Comparison of ENCODE assay signal across 8 mouse cellular contexts in genomic region chr15:11398676-11399350, GRCm38 (mm10). TPM values are rescaled to one million over a fixed set of nuclear protein-coding genes. Genes with fewer than 3 reads are reported as not detected.
DNase-seq lines count a peak whose midpoint lies in the region; ATAC-seq and TF ChIP-seq lines count a peak whose summit lies in the region.

No protein-coding gene starts in this region.

- H3K4me3 ChIP-seq in heart, embryonic 10.5 days, result peak overlapping the region; percentile 87
- peak overlapping the region; percentile 95 to 99 for H3K4me3 ChIP-seq in ES-E14 (ENCODE audit: insufficient read depth in 1 of 2, low read depth in 1 of 2, low read length in 2 of 2, poor library complexity in 1 of 2, severe bottlenecking in 1 of 2)
- peak overlapping the region; percentile 75 for H3K4me3 ChIP-seq in forebrain, embryonic 14.5 days (ENCODE audit: low read depth, low read length)
- H3K4me3 ChIP-seq in limb, embryonic 14.5 days (replicated peaks; ENCODE audit: low read length), result peak overlapping the region; percentile 85
- H3K4me3 ChIP-seq in stomach, embryonic 15.5 days (replicated peaks), result peak overlapping the region; percentile 80

- 9% methylated on average over 10 of the region's 10 CpGs for WGBS in heart, embryonic 10.5 days
- 9% methylated on average over 10 of the region's 10 CpGs for WGBS in forebrain, embryonic 14.5 days
- WGBS in limb, embryonic 14.5 days, result 2% methylated on average over 10 of the region's 10 CpGs
- 3% methylated on average over 10 of the region's 10 CpGs for whole genome bisulfite sequencing in stomach, embryonic 15.5 days

- peak overlapping the region; percentile 81 for H3K4me2 ChIP-seq in forebrain, embryonic 14.5 days (ENCODE audit: low read length)
- H3K4me2 ChIP-seq in limb, embryonic 14.5 days (replicated peaks; ENCODE audit: low read depth, low read length, severe bottlenecking), result peak overlapping the region; percentile 78
- peak overlapping the region; percentile 70 for H3K4me2 ChIP-seq in stomach, embryonic 15.5 days

- H3K27me3 ChIP-seq in heart, embryonic 10.5 days (ENCODE audit: insufficient read depth, poor library complexity, severe bottlenecking), result no peaks in the 10 kb centered on the region
- no peaks in the 10 kb centered on the region for H3K27me3 ChIP-seq in forebrain, embryonic 14.5 days (replicated peaks; ENCODE audit: control insufficient read depth, insufficient read depth, low read length)
- no peaks in the 10 kb centered on the region for H3K27me3 ChIP-seq in limb, embryonic 14.5 days (ENCODE audit: control insufficient read depth, insufficient read depth, low read length)
- no peaks in the 10 kb centered on the region for H3K27me3 ChIP-seq in stomach, embryonic 15.5 days (replicated peaks)

- H3K27ac ChIP-seq in heart, embryonic 10.5 days, result peak overlapping the region; percentile 89
- H3K27ac ChIP-seq in ES-E14 (ENCODE audit: insufficient read depth, low read depth, low read length, poor library complexity, severe bottlenecking), result no peak overlapping the region
- no peak overlapping the region for H3K27ac ChIP-seq in forebrain, embryonic 14.5 days (ENCODE audit: low read depth, low read length)
- no peak overlapping the region for H3K27ac ChIP-seq in limb, embryonic 14.5 days (replicated peaks; ENCODE audit: low read depth, low read length)
- peak overlapping the region; percentile 28; the same call in 1 of the 2 replicates for H3K27ac ChIP-seq in stomach, embryonic 15.5 days

- no peaks in the 10 kb centered on the region for H3K9me3 ChIP-seq in heart, embryonic 10.5 days
- H3K9me3 ChIP-seq in ES-E14 (ENCODE audit: control insufficient read depth, insufficient read depth, low read depth, low read length), result no peaks in the 10 kb centered on the region
- no peaks in the 10 kb centered on the region for H3K9me3 ChIP-seq in forebrain, embryonic 14.5 days (replicated peaks; ENCODE audit: control insufficient read depth, low read length)
- no peaks in the 10 kb centered on the region for H3K9me3 ChIP-seq in limb, embryonic 14.5 days (ENCODE audit: control insufficient read depth, low read length)
- no peaks in the 10 kb centered on the region for H3K9me3 ChIP-seq in stomach, embryonic 15.5 days

- H3K36me3 ChIP-seq in heart, embryonic 10.5 days, result peaks cover 22% of the 10 kb centered on the region
- peaks cover 15% of the 10 kb centered on the region for H3K36me3 ChIP-seq in ES-E14 (ENCODE audit: control insufficient read depth, insufficient read depth, low read length, poor library complexity, severe bottlenecking)
- H3K36me3 ChIP-seq in forebrain, embryonic 14.5 days (ENCODE audit: control insufficient read depth, insufficient read depth, low read length), result peaks cover 22% of the 10 kb centered on the region
- H3K36me3 ChIP-seq in limb, embryonic 14.5 days (ENCODE audit: control insufficient read depth, insufficient read depth, low read length), result peaks cover 22% of the 10 kb centered on the region
- H3K36me3 ChIP-seq in stomach, embryonic 15.5 days, result 0 out of 2 replicates have a peak, but pooled peaks cover 4% of the 10 kb centered on the region

- in situ Hi-C loops in ES-E14 (cut with MboI; ENCODE audit: low sequenced_read_pairs in 2 of 2, unreplicated experiment in 2 of 2), result loop anchor here in 1 of 2 experiments (25.0 kb wide), 2 partner anchors 362 to 912 kb away; partner anchors contain the start of genes Brix1, Rad1 and Rxfp3

- H3K4me1 ChIP-seq in heart, embryonic 10.5 days, result peaks cover 13% of the 10 kb centered on the region; the same call in 1 of the 2 replicates
- H3K4me1 ChIP-seq in ES-E14 (ENCODE audit: control insufficient read depth in 2 of 2, insufficient read depth in 2 of 2, low read length in 2 of 2, poor library complexity in 1 of 2), result peaks cover 0 to 5% of the 10 kb centered on the region in 2 experiments; a peak in 2 of 4 replicates
- peaks cover 8% of the 10 kb centered on the region for H3K4me1 ChIP-seq in forebrain, embryonic 14.5 days (ENCODE audit: control insufficient read depth, insufficient read depth, low read length)
- H3K4me1 ChIP-seq in limb, embryonic 14.5 days (ENCODE audit: control insufficient read depth, insufficient read depth, low read length), result peaks cover 7% of the 10 kb centered on the region
- H3K4me1 ChIP-seq in stomach, embryonic 15.5 days, result no peaks in the 10 kb centered on the region

- TF ChIP-seq POLR2A in limb, embryonic 14.5 days (IDR thresholded peaks at IDR 0.05; ENCODE audit: borderline replicate concordance, extremely low read depth, insufficient read depth, insufficient read length), result no peak

- H3K9ac ChIP-seq in ES-E14 (ENCODE audit: insufficient read depth, low read depth, low read length, poor library complexity, severe bottlenecking), result peak overlapping the region; percentile 98
- peak overlapping the region; percentile 86 for H3K9ac ChIP-seq in forebrain, embryonic 14.5 days (ENCODE audit: low read length)
- H3K9ac ChIP-seq in limb, embryonic 14.5 days (ENCODE audit: low read depth, low read length, severe bottlenecking), result peak overlapping the region; percentile 77
- peak overlapping the region; percentile 56 for H3K9ac ChIP-seq in stomach, embryonic 15.5 days

- ATAC-seq in forebrain, embryonic 14.5 days, result no peak
- ATAC-seq in limb, embryonic 14.5 days (ENCODE audit: low FRiP score, low read depth), result no peak
- no peak for ATAC-seq in stomach, embryonic 15.5 days (ENCODE audit: insufficient read depth, low FRiP score, low read depth)

- DNase-seq in heart, embryonic 10.5 days (ENCODE audit: low spot score), result no peak
- DNase-seq in heart, adult 8-10 months (ENCODE audit: low spot score), result no peak
- DNase-seq in ES-E14 (ENCODE audit: low read depth, low spot score), result no peak
- no peak for DNase-seq in forebrain, embryonic 14.5 days (ENCODE audit: low spot score)
- DNase-seq in limb, embryonic 14.5 days (ENCODE audit: low spot score), result no peak
- DNase-seq in layer of hippocampus, adult 9-10 months (ENCODE audit: low spot score), result no peak
- DNase-seq in natural killer cell, adult 2 months (ENCODE audit: low spot score in 2 of 2), result no peak

TF ChIP-seq in ES-E14, 5 proteins besides CTCF, POLR2A, EP300 and RAD21:
- no peak for TF ChIP-seq CHD2 (IDR thresholded peaks at IDR 0.05; ENCODE audit: low read depth, low read length)
- TF ChIP-seq HCFC1 (IDR thresholded peaks at IDR 0.05; ENCODE audit: borderline replicate concordance, insufficient read depth, low read length), result no peak
- TF ChIP-seq ZC3H11A (IDR thresholded peaks at IDR 0.05; ENCODE audit: borderline replicate concordance, low read depth, low read length), result no peak
- no peak for TF ChIP-seq MAFK (IDR thresholded peaks at IDR 0.05; ENCODE audit: insufficient read depth, low read depth, low read length)
- TF ChIP-seq ZNF384 (IDR thresholded peaks at IDR 0.05; ENCODE audit: low read depth, low read length), result no peak

RNA-seq across cellular contexts. Expression of gene Tars, which starts 0.7 kb away (rescaled TPM):
- polyA plus RNA-seq in heart, embryonic 10.5 days (2016; fragmentation: Nextera tagmentation; extraction: Ambion mirVana), result 63.6 and 80.2 TPM in 2 replicates
- total RNA-seq in heart, adult 8-10 months (2022), result 10 to 100 TPM; 21.6 to 24.7 (median 24.0) TPM
- 100 TPM in 2 replicates for total RNA-seq in ES-E14 (2012; rRNA removed)
- 53.6 and 58.4 TPM in 2 replicates for polyA plus RNA-seq in forebrain, embryonic 14.5 days (2014; fragmentation: Nextera tagmentation; extraction: Ambion mirVana)
- 46.8 and 60.0 TPM in 2 replicates for polyA plus RNA-seq in limb, embryonic 14.5 days (2012; rRNA removed)
- 67.0 and 70.2 TPM in 2 replicates for polyA plus RNA-seq in limb, embryonic 14.5 days (2014; fragmentation: Nextera tagmentation; extraction: Ambion mirVana)
- polyA plus RNA-seq in stomach, embryonic 15.5 days (2015; fragmentation: Nextera tagmentation; extraction: Ambion mirVana), result 58.9 and 63.1 TPM in 2 replicates

Comparison
In these comparisons a context has a peak if more than half of its experiments do, and no peak if none do; other contexts are left out.
1. H3K27ac ChIP-seq: peak in heart, embryonic 10.5 days (single experiment) and stomach, embryonic 15.5 days (single experiment); none in ES-E14 (single experiment), forebrain, embryonic 14.5 days (single experiment) and limb, embryonic 14.5 days (single experiment).
2. Peak in every context shown above with its lines, with median percentiles within 50 percentile points of each other: H3K4me3 ChIP-seq, H3K9ac ChIP-seq and H3K4me2 ChIP-seq.